Mouse (Mus musculus) C2C12 (cell line): ENCODE measurements around the gene Zc3h10. TPM values are rescaled to one million over a fixed set of nuclear protein-coding genes. Genes with fewer than 3 reads are reported as not detected.

Experiments
- H3K27me3 ChIP-seq: one replicate; pipeline ENCODE4 v1.6.1; 2011; ENCODE audit not compliant: control insufficient read depth, insufficient read depth, insufficient read length
- H3K36me3 ChIP-seq: one replicate; pipeline ENCODE4 v1.6.1; 2011; ENCODE audit not compliant: control insufficient read depth, insufficient read depth
- H3K4me3 ChIP-seq: one replicate; pipeline ENCODE4 v1.5.1; 2011; ENCODE audit warnings: mild to moderate bottlenecking, control low read depth; ENCODE audit not compliant: poor library complexity, insufficient read depth, severe bottlenecking
- H3K79me2 ChIP-seq: one replicate; pipeline ENCODE4 v1.6.1; 2011; ENCODE audit not compliant: control insufficient read depth, insufficient read depth
- H3K79me3 ChIP-seq: one replicate; pipeline ENCODE4 v1.6.1; 2011; ENCODE audit warnings: low read depth, control low read depth
- H3ac ChIP-seq: one replicate; pipeline ENCODE3; 2011; ENCODE audit warnings: low read depth; ENCODE audit not compliant: control insufficient read depth, insufficient read length
- CEBPB ChIP-seq: IDR thresholded peaks from one replicate; pipeline ENCODE4 v1.6.1; 2011; ENCODE audit warnings: low read depth, mild to moderate bottlenecking, control low read depth, moderate library complexity
- CTCF ChIP-seq: IDR thresholded peaks from one replicate; pipeline ENCODE4 v1.5.1; 2011; ENCODE audit not compliant: control insufficient read depth, insufficient read depth, insufficient read length
- FOSL1 ChIP-seq: IDR thresholded peaks from one replicate; pipeline ENCODE4 v1.8.0; 2011; ENCODE audit warnings: mild to moderate bottlenecking, low read length; ENCODE audit not compliant: poor library complexity, insufficient read depth, severe bottlenecking
- MAX ChIP-seq: IDR thresholded peaks from one replicate; pipeline ENCODE4 v1.6.1; 2011; ENCODE audit warnings: mild to moderate bottlenecking, control low read depth
- MYOD1 ChIP-seq: IDR thresholded peaks from one replicate; pipeline ENCODE4 v1.6.1; 2011; ENCODE audit warnings: low read depth; ENCODE audit not compliant: control insufficient read depth, insufficient read length
- MYOG ChIP-seq: IDR thresholded peaks from one replicate; pipeline ENCODE4 v1.6.1; 2011; ENCODE audit not compliant: control insufficient read depth, insufficient read length; ENCODE audit errors: extremely low read depth
- USF1 ChIP-seq: IDR thresholded peaks from one replicate; pipeline ENCODE4 v1.6.1; 2011; ENCODE audit warnings: low read depth, mild to moderate bottlenecking, control low read depth, moderate library complexity
- polyA plus RNA-seq: library from polyadenylated mRNA; unstranded; fragments of >200 nt; fragmentation: generic; extraction: Trizol; gene quantifications from one replicate; pipeline ENCODE4 v1.2.1, GENCODE M21; 2012; ENCODE audit warnings: missing spikeins

Zc3h10 gene
- polyA plus RNA-seq, 1 experiment = 13.0 TPM

- no peaks in the 10 kb centered on the region for H3K36me3 ChIP-seq
- TF ChIP-seq CEBPB = peak; percentile 60
- TF ChIP-seq FOSL1 = no peak
- TF ChIP-seq MAX = no peak
- H3K4me3 ChIP-seq = no peak overlapping the region
- H3K27me3 ChIP-seq = no peaks in the 10 kb centered on the region
- H3K79me3 ChIP-seq = no peaks in the 10 kb centered on the region
- no peaks in the 10 kb centered on the region for H3K79me2 ChIP-seq
- no peak overlapping the region for H3ac ChIP-seq
Observed at GRCm38 (mm10) chr10:128502341-128502740, 45.2 kb downstream of the Zc3h10 start.

- Histone ChIP-seq H3K36me3 (no peaks in the 10 kb centered on the region), H3K79me2 (peaks cover 22% of the 10 kb centered on the region), H3ac (peak overlapping the region; percentile 71), H3K79me3 (peaks cover 9% of the 10 kb centered on the region), H3K27me3 (no peaks in the 10 kb centered on the region), H3K4me3 (peak overlapping the region; percentile 38)
- TF ChIP-seq FOSL1 (no peak), CTCF (no peak), MYOD1 (no peak), MYOG (no peak), CEBPB (no peak)
Observed at GRCm38 (mm10) chr10:128499116-128499671, 48.4 kb downstream of the Zc3h10 start.

- peaks cover 10% of the 10 kb centered on the region for H3K79me3 ChIP-seq
- H3ac ChIP-seq = peak within 1 kb of the TSS; percentile 71
- no peaks in the 10 kb centered on the region for H3K27me3 ChIP-seq
- peaks cover 27% of the 10 kb centered on the region for H3K79me2 ChIP-seq
- TF ChIP-seq CTCF (no peak), MAX (peak; percentile 87), CEBPB (no peak)
- peak within 1 kb of the TSS; percentile 38 for H3K4me3 ChIP-seq
- H3K36me3 ChIP-seq = no peaks in the 10 kb centered on the region
Observed at GRCm38 (mm10) chr10:128498590-128498989, 49.0 kb downstream of the Zc3h10 start, which contains the start of gene Myl6b. TSS of gene Myl6b (minus strand) at chr10:128498685.

GRCm38 (mm10) chr10:128497134-128497737 is 50.3 kb downstream of the Zc3h10 start:
- H3K36me3 ChIP-seq = peaks cover 3% of the 10 kb centered on the region
- no peak overlapping the region for H3K4me3 ChIP-seq
- H3ac ChIP-seq = no peak overlapping the region
- H3K79me2 ChIP-seq = peaks cover 40% of the 10 kb centered on the region
- no peak for TF ChIP-seq MAX
- TF ChIP-seq CEBPB = no peak
- TF ChIP-seq CTCF = no peak
- TF ChIP-seq MYOD1 = no peak
- TF ChIP-seq USF1 = no peak
- no peak for TF ChIP-seq FOSL1
- TF ChIP-seq MYOG = no peak
- H3K79me3 ChIP-seq = peaks cover 23% of the 10 kb centered on the region
- no peaks in the 10 kb centered on the region for H3K27me3 ChIP-seq

- TF ChIP-seq MAX = no peak
- peak; percentile 18 for TF ChIP-seq MYOD1
Observed at GRCm38 (mm10) chr10:128496509-128497077, 51.0 kb downstream of the Zc3h10 start.

GRCm38 (mm10) chr10:128495903-128496302 is 51.7 kb downstream of the Zc3h10 start:
- TF ChIP-seq MAX (no peak), MYOG (no peak), CEBPB (no peak), FOSL1 (no peak), MYOD1 (no peak), USF1 (no peak), CTCF (no peak)
- H3K79me3 ChIP-seq = peaks cover 37% of the 10 kb centered on the region
- H3ac ChIP-seq = no peak overlapping the region
- no peak overlapping the region for H3K4me3 ChIP-seq
- no peaks in the 10 kb centered on the region for H3K27me3 ChIP-seq
- peaks cover 17% of the 10 kb centered on the region for H3K36me3 ChIP-seq
- peaks cover 54% of the 10 kb centered on the region for H3K79me2 ChIP-seq

More at GRCm38 (mm10) chr10:128496509-128497077, 51.0 kb downstream of the Zc3h10 start:
- H3ac ChIP-seq = no peak overlapping the region
- peaks cover 47% of the 10 kb centered on the region for H3K79me2 ChIP-seq
- no peak overlapping the region for H3K4me3 ChIP-seq
- H3K79me3 ChIP-seq = peaks cover 30% of the 10 kb centered on the region
- H3K36me3 ChIP-seq = peaks cover 10% of the 10 kb centered on the region
- no peaks in the 10 kb centered on the region for H3K27me3 ChIP-seq
